Mouse (Mus musculus) right cerebral cortex, postnatal 10 days (tissue): ENCODE measurements at regions not wholly inside any gene's neighbourhood (a gene's known extent, or its start where the extent isn't known, plus 50 kb on each side); places are given as distances from the start of the nearest gene placed in this dataset.
A peak's percentile ranks its signal among the peaks of the same experiment; 100 is the strongest.

Source experiments
- DNase-seq, 2 experiments: peaks; one replicate each; pipeline ENCODE4 v3.0.0; 2021; ENCODE audit warnings: low spot score in 2 of 2

DNA sequence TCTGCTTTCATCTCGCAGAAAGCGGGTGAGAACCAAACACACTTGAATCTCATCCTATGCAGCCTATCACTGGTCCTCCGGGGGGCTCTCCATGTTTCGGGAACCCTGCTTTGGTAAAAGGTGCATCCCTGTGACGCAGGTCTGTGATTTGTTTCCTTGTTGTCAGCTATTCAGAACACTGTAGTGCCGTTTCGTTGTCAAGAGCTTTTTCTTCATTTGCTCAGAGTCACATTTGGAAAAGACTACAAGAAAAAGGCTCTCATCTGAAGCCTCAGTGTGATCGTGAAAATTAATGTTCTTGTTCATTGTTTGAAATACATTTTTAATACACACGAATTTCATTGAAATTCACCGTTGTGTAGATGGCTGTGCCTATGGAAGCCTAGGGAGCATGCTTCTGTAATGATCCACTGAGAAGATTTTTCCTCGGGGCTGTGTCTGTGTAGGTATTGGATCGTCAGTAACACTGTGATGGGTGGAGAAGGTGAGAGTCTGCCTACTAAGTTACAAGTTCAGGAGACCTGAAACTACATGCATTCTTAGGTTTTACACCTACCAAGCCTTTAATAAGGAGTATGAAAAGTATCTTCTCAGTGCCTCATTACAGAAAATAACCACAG lies 112.0 kb upstream of the Paqr3 start:
- no peak for DNase-seq

DNA sequence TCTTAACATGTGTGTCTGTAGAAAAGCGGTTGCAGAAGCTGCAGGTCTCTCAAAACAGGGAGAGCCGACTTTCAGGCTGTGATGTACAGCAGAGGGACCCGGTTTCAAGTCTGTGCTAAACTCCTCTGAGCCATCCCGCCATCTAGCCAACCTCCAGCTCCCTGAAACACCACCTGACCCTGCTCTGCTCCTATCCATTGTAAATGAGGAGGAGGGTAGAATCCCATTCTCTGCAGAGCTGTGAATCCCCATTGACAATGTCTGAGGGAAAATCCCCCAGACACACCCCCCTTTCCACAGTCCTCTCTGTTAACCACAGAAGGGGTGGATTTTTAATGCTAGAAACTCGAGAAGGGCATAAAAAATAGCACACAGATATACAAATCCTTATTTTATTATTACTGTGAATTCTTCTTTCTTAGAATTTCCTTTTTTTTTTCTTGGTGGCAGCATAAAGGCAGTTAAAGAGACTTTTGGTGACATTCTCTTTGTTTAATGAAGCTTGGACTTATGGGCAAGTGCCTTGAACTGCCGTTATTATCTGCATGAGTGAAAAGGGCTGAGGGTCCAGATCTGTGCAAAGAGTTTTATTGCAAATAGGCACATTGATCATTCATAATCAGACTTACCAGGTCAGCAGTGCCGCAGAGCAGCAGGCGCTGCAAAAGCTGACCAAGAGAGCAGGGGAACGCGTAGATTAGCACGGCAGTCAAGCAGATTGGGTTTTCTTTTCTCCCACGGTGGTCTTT lies 111.3 kb upstream of the Paqr3 start:
- DNase-seq, result no peak

DNA sequence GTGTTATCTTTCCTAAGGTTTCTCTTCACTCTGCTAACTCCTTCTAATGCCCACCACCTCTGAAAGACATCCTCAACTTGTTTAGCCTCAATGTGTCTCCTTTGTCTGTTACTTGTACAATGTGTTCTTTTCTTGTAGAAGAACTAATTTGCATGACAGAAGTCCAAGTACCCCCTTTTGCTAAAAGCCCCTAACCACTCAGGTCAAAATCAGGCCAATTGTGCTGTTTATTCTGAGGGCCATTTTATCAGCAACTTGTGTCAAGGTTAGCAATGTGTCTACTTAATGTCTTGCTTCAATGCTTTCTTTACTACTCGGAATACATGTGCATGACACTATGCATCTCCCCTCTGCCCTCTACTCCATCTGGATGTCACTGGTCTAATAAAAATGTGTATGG lies 107.3 kb upstream of the Paqr3 start:
- no peak for DNase-seq

DNA sequence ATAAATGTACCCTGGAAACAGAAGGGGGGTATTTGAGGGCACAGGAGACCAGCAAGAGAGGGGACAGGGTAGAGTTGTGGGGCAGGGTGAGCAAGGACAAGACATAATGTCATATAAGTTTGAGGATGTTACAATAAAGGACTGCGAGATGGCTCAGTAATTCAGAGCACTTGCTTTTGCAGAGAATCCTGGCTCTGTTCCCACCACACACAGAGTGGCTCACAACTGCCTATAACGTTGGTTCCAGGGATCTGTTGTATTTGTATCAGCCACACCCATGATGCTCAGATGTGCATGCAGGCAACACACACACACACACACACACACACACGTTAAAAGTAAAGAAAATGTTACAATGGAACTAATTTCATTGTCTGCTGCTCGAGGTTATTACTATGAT lies 94.2 kb upstream of the Paqr3 start:
- DNase-seq, result no peak

DNA sequence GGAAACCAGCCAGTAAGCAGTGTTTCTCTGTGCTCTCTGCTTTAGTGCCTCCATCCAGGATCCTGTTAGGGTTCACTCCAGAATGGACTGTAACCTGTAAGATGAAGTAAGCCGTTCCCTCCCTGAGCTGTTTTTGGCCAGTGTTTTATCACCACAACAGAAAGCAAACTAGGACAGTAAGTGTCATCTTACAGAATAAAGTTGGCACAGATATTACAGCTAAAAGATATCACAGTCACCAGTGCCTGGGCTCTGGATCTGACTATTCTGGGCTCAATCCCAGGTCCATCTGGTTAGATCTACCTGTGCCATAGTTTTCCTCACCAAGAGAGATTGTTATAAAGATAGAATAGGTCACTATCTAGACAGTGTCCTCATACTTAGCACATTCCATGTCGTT lies 92.9 kb upstream of the Paqr3 start:
- DNase-seq, result no peak

DNA sequence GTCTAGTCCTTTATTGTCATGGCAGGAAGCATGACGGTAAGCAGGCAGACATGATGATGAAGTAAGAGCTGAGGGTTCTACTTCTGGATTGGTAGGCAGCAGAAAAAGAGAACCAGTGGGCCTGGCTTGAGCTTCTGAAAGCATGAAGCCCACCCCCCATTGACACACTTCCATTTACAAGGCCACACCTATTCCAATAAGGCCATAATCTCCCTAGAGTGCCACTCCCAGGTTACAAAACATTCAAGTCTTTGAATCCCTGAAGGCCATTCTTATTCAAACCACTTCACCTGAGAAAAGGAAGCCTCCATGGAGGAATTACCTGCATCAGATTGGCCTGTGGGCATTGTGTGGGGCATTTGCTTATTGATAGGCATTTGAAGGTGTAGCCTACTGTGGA lies 92.2 kb upstream of the Paqr3 start:
- DNase-seq, result no peak

DNA sequence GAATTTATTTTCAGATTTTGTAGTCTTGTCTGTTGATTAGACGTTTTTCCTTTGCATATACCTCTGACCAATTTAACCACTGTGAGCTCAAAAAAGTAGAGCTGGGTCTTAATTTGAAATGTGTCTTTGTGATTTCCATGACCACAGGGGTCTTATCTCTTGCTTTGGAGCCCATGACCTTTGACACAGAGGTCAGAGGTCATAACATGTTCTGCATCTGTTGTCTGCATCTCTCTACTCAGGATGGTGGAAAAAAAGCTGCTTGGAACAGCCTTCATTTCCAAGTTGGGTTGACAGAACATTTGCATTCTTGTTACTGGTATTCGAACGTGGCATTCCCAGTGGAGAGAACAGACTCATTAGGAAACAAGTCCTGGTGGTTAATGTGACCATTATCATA lies 91.2 kb upstream of the Paqr3 start:
- no peak for DNase-seq

DNA sequence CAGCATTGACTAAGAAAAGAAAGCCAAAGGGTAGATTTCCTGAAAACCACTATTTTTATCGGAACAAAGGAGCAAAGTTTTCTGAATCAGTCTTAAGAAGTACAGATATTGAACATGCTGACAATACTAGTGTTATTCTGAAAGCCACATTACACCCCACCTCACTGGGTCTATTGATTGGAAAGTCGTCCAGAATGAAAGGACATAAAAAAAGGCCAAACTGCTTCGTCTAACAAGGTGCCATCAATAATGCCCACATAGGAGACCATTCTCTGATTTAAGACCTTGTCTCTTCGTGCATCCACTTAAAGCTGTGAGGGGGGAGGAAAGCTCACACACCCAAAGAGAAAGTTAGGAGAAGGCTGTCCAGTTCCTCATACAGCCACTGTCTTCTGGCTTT lies 89.3 kb upstream of the Paqr3 start:
- no peak for DNase-seq

DNA sequence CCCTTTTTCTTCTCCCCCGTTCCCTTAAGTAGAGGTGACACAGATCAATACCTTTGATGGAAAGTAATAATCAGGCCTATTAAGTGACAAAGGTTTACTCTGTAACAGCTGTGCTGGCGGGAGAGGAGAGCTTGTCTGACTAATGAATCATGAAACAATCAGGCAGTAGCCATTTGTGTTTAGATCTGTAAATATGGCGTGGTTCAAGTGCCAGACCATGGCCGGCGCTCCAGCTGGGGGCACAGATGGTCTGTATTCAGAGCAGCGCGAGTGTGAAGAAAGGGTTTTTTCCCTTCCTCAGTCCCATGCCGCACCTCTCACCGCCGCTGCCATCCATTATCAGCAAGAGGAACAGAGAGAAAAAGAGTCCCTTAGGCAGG lies 83.9 kb upstream of the Paqr3 start:
- peak; percentile 45 to 46 for DNase-seq

DNA sequence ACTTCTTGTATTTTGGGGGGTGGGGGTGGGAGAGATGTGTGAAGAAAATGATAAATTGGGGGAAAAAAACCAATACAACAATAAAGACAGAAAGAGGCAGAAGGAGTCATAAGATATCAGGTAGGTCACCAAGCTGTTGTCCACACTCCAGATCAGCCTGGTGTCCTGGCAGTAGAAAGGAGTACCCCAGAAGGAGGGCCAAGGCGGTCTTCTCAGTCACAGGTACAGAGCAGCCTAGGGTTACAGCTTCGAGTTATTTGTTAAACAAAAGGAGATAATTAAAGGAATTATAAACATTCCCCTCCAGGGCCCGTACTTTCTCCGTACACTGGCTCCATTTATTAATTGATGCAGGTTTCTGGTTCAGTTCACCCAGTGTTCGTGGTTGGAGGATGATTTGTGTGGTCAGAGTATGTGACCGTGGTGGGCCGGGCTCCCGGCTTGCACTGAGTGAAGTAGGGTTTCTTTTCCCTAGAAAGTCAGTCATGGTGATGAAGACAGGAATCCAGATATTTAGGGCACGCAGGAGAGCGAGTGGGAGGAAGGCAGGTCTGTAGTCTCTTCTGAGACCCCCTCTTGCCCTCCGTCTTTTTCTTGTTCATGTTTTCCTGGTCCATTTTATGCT lies 83.4 kb upstream of the Paqr3 start:
- DNase-seq, result no peak

DNA sequence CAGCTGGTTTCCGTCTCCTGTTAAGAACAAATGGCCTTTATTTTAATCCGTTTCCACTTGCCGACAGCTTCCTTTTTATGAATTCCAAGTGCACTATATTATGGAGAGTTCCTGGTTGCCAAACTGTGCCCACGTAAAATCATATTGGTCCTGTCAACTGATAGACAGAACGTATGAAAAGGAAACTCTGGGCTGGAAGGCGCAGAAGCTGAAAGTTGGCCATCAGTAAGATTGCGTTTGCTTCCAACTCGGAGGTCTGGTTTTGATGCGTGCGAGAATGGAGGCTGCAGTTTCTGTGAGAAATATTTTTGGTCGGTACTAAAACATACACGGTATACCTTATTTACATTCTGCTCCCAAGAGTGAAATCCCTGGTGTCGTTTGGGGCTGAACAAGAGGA lies 81.3 kb upstream of the Paqr3 start:
- peak in 1 of 2 experiments; percentile 50 for DNase-seq

DNA sequence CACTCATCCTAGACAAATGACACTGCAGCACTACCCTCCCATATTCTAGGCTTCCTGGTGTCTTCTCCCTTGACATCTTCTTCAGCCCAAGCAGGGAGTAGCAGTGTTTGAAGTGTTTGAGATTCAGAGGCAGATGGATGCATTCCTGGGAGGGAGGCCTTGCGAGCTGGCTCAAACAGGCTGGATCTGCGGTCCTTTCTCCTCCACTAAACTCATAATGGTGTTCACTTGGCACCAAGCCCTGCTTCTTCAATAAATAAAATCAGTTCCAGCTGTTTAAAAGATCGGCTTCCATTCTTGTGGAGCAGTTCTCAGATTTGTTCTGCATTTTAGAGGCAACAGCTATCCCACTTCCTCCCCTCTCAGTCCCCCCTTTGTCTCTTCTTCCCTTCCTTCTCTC lies 79.3 kb upstream of the Paqr3 start:
- DNase-seq, result no peak

DNA sequence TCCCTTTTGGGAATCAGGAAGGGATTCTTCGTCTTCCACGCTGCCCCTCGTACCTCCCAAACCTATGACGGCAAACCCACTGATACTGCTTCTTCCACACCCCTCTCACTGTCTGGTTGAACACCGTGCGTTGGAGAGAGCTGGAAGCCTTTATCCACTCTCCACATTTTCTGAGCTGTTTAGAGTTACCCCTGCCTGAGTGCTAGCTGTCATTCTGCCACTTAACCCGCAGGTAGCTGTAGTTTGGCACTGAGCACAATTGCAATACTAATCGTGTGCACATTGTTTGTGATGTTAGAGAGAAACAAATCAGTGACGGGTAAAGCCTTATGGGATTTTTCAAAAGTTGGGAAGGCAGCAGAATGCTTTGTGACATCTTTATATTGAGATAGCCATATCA lies 73.1 kb upstream of the Paqr3 start:
- DNase-seq, result no peak

DNA sequence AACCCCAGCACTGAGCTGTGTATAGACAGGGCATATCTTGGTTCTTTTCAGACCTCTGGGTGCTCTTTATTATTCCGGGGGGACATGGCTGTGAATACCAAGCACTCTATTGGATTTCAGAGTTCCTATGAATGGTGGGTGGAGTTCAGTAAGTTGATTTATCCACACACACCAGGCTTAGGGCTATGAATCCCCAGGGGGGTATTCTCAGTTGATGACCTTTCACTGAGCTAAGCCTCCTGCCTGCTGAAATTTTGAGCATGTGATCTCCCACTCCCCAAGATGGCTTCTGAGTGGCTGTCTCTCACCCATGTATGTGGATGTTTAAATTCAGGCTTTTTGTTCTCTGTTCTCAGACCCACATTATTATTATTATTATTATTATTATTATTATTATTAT lies 69.9 kb upstream of the Paqr3 start:
- DNase-seq, result no peak

DNA sequence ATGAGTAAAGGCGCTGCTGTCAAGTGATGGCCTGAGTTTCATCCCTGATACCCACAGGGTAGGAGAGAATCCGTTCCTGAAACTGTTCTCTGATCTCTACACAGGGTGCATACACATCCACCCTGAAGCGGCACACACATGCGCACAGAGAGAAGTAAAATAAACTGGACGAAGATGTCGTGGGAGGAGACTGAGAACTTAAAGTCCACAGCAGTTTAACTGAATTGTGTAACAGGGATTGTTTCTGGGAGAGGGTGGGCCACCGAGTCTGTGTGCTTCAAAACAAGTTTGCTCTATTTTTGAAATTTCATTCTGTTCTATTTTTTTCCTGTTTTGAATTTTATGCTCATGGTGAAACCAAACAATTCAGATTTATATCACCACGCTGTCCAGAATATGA lies 63.0 kb upstream of the Paqr3 start:
- no peak for DNase-seq

DNA sequence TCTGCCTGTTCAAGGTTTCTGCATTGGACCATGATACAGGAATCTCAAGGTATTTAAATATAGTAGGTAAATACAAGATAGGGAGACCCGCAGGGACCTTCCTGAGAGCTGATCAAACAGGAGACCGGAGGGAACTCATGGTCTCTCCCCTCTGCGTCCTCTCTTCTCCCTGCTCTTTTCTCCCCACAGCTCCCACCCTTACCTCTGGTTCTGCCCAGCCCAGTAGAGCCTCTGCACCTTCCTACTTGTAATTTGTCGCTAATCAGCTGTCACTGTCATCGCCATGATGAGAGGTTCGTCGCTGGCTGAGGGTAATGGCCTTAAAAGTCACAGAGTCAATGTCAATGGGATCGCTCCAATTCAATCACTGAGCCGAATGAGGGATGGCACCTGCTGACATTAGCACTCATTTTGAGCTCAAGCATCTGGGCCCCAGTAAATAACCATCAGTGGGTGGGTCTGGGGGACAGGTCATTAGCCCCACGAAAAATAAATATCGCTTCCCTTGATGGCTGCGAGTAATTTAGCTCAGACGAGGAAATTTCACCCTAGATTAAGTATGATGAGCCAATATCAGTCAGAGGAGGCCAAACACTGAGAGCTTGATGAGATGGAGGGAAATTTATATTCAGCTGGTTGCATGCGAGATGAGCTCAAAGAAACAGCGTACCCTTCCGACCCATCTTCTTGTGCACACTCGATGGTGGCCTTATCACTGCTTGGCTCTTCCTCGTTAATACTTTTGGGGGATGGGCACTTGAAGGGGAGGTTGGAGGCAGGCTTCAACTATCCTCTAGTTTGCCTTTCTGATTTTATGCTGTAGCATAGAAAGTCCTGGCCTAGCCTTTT lies 56.2 kb upstream of the Paqr3 start:
- no peak for DNase-seq

DNA sequence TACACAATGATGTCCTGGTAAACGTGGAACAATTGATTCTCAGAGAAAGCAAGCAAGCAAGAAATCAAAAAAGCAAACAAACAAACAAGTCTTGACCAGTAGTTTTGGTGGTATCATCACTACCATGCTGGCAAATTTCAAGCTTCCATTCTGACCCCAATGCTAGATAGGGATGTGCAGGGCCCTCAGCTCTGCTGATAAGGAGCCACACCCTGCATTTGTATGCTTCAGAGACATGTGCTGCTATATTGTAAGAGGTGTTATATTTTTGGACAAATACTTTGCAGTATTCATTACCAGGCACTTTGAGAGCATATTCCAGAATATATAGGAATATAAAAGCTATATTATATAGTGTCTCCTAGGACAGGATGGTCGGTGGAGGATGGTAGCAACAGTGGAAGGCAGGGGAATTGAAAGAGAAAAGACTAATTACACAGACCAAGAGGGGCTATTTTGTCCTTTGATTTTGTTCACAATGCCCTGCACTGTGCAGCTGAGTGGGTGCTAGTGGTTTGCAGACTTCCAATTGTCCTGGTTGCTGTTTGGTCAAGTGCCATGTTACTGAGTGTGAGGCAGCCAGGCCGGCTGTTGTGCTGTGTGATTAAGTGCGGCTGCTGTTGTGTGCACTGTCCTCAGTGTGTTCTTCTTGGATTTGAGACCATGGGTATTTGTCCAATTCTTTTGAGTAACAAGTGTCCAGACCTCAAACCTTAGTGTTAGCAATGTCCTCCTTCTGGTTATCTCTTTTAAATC lies 54.9 kb upstream of the Paqr3 start:
- no peak for DNase-seq
